Mouse (Mus musculus) erythroblast, embryonic 14.5 days (primary cell): ENCODE data around the gene Fyb. TPM values are rescaled to one million over a fixed set of nuclear protein-coding genes. Genes with fewer than 3 reads are reported as not detected.

Source experiments
- H3K27me3 ChIP-seq: 2 replicates; pipeline ENCODE4 v1.6.1; 2012; ENCODE audit warnings: inconsistent platforms; ENCODE audit not compliant: control insufficient read depth
- H3K36me3 ChIP-seq: 2 replicates; pipeline ENCODE4 v1.6.1; 2012; ENCODE audit warnings: mild to moderate bottlenecking, inconsistent platforms; ENCODE audit not compliant: control insufficient read depth
- H3K4me1 ChIP-seq: 2 replicates; pipeline ENCODE4 v1.6.1; 2012; ENCODE audit warnings: inconsistent platforms; ENCODE audit not compliant: control insufficient read depth
- H3K4me3 ChIP-seq: replicated peaks from 2 replicates; pipeline ENCODE3; 2012; ENCODE audit warnings: moderate library complexity, mild to moderate bottlenecking, inconsistent platforms
- H3K9me3 ChIP-seq: 2 replicates; pipeline ENCODE4 v1.6.1; 2012; ENCODE audit warnings: low read length, inconsistent platforms, mixed read lengths; ENCODE audit not compliant: control insufficient read depth
- GATA1 ChIP-seq: IDR thresholded peaks from 2 replicates; pipeline ENCODE4 v1.6.1; 2012; ENCODE audit warnings: low read length, inconsistent platforms, mixed read lengths
- TAL1 ChIP-seq: IDR thresholded peaks from 3 replicates; pipeline ENCODE4 v1.6.1; 2012; ENCODE audit warnings: low read length, inconsistent platforms, mixed read lengths
- polyA plus RNA-seq: library from polyadenylated mRNA; stranded (reverse); fragments of >175 nt; gene quantifications from 2 replicates; pipeline ENCODE4 v1.2.3, GENCODE M21; 2012

The Fyb gene
- polyA plus RNA-seq, 1 experiment = 39.5 TPM

GRCm38 (mm10) chr15:6658081-6658480 lies 135.4 kb downstream of the Fyb start:
- no peaks in the 10 kb centered on the region for H3K36me3 ChIP-seq
- no peaks in the 10 kb centered on the region for H3K9me3 ChIP-seq
- no peak overlapping the region for H3K4me3 ChIP-seq

GRCm38 (mm10) chr15:6661951-6662350 lies 139.3 kb downstream of the Fyb start:
- no peaks in the 10 kb centered on the region for H3K27me3 ChIP-seq
- TF ChIP-seq GATA1 = no peak
- TF ChIP-seq TAL1 = no peak
- H3K36me3 ChIP-seq = no peaks in the 10 kb centered on the region

More at GRCm38 (mm10) chr15:6658081-6658480, 135.4 kb downstream of the Fyb start:
- Histone ChIP-seq H3K27me3 (no peaks in the 10 kb centered on the region), H3K4me1 (peaks cover 54% of the 10 kb centered on the region)
- TF ChIP-seq TAL1 (no peak; the same call in 2 of the 3 replicates), GATA1 (no peak)

GRCm38 (mm10) chr15:6663991-6664390 lies 141.3 kb downstream of the Fyb start:
- TF ChIP-seq TAL1 (no peak), GATA1 (no peak)
- no peaks in the 10 kb centered on the region for H3K27me3 ChIP-seq
- H3K4me3 ChIP-seq = no peak overlapping the region
- no peaks in the 10 kb centered on the region for H3K9me3 ChIP-seq
- peaks cover 24% of the 10 kb centered on the region for H3K4me1 ChIP-seq
- H3K36me3 ChIP-seq = no peaks in the 10 kb centered on the region

More at GRCm38 (mm10) chr15:6661951-6662350, 139.3 kb downstream of the Fyb start:
- no peak overlapping the region for H3K4me3 ChIP-seq
- no peaks in the 10 kb centered on the region for H3K9me3 ChIP-seq
- peaks cover 37% of the 10 kb centered on the region for H3K4me1 ChIP-seq

GRCm38 (mm10) chr15:6666072-6666471 lies 143.4 kb downstream of the Fyb start:
- H3K4me1 ChIP-seq = peaks cover 21% of the 10 kb centered on the region
- no peak for TF ChIP-seq TAL1
- no peak for TF ChIP-seq GATA1
- no peak overlapping the region for H3K4me3 ChIP-seq
- no peaks in the 10 kb centered on the region for H3K9me3 ChIP-seq
- no peaks in the 10 kb centered on the region for H3K36me3 ChIP-seq
- no peaks in the 10 kb centered on the region for H3K27me3 ChIP-seq

DNA sequence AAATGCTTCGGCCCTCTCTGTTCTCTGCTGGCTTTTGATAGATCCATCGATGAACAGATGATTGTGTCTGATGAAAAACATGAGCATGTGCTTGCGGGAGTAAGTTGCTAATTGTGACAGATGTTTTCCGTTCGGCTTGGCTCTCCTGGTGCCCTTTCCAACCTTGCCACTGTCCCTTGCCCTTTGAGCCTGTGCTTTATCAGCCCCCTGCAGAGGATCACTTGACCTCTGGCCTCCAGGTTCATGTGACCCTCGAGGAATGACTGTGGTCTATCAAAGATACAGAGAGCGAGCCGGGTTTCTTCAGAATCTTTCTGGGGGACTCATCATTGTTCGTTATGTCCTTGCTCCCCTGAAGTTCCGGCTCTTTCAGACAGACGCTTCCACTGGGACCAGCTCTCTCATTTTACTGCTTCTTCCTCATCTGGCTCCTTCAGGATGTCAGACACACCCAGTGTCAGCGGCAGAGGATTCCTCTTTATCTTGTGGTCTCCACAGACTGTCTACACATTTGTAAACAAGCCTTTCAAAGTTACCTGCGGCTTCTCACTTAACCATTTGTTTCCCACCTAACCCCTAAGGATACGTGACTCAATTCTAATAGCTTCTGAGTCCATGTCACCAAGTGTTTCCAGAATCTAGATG lies 146.3 kb downstream of the Fyb start:
- TF ChIP-seq TAL1 (no peak), GATA1 (no peak)
- H3K4me3 ChIP-seq = no peak overlapping the region

GRCm38 (mm10) chr15:6678479-6678878 lies 155.8 kb downstream of the Fyb start:
- Histone ChIP-seq H3K4me1 (no peaks in the 10 kb centered on the region), H3K36me3 (no peaks in the 10 kb centered on the region), H3K9me3 (no peaks in the 10 kb centered on the region), H3K27me3 (no peaks in the 10 kb centered on the region), H3K4me3 (no peak overlapping the region)
- no peak for TF ChIP-seq TAL1
- no peak for TF ChIP-seq GATA1

More for the DNA sequence above, 146.3 kb downstream of the Fyb start:
- Histone ChIP-seq H3K9me3 (no peaks in the 10 kb centered on the region), H3K27me3 (no peaks in the 10 kb centered on the region), H3K36me3 (no peaks in the 10 kb centered on the region), H3K4me1 (peaks cover 17% of the 10 kb centered on the region)

DNA sequence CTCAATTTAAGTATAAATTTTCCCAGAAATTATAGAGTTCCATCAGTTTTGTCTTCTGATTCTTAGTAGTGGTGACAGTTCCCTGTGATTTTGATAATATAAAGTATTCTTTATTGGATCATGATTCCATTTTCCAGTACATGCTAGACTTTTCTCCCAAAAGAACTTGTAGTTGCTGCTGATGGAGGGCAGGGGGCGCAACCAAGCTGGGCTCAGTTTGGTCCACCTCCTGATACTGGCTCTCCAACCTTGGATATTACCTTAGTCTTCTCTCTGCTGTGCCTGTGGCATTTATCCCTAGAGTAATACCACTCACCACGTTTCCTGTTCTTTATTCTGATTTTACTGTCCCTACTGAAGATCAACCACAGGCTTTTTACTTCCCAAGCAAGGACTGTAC lies 179.5 kb downstream of the Fyb start:
- Histone ChIP-seq H3K4me1 (peaks cover 25% of the 10 kb centered on the region), H3K36me3 (no peaks in the 10 kb centered on the region), H3K27me3 (no peaks in the 10 kb centered on the region), H3K4me3 (no peak overlapping the region), H3K9me3 (peaks cover 2% of the 10 kb centered on the region; the same call in 1 of the 2 replicates)
- TF ChIP-seq TAL1 (no peak), GATA1 (no peak)

- Histone ChIP-seq H3K4me3 (peak overlapping the region; percentile 56), H3K9me3 (peaks cover 2% of the 10 kb centered on the region; the same call in 1 of the 2 replicates), H3K4me1 (peaks cover 41% of the 10 kb centered on the region), H3K27me3 (no peaks in the 10 kb centered on the region), H3K36me3 (no peaks in the 10 kb centered on the region)
- TF ChIP-seq TAL1 (no peak), GATA1 (0 out of 2 replicates have a peak, but pooled peaks have one; percentile 24)
Observed at GRCm38 (mm10) chr15:6705351-6705901, 182.8 kb downstream of the Fyb start.

DNA sequence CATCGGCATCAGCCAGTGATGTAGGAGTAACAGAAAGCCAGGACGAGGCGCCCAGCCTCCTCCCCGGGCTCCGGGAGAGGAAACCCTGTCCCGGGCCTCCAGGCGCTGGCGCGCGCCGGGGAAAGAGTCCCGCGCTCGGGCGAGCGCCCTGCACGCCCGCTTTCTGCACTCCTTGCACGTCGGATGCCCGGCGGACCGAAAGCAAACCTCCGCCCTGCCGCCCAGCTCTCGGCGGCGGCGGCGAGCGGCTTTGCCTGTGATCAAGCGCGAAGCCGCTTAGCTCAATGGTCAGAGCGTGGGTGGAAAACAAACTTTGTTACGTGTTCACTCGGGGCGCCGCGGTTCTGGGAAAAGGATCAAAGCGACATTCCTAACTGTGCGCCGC lies 184.9 kb downstream of the Fyb start:
- TF ChIP-seq TAL1 (no peak), GATA1 (no peak)
- H3K4me3 ChIP-seq = peak overlapping the region; percentile 97
- H3K36me3 ChIP-seq = peaks cover 4% of the 10 kb centered on the region
- H3K4me1 ChIP-seq = peaks cover 60% of the 10 kb centered on the region
- no peaks in the 10 kb centered on the region for H3K9me3 ChIP-seq
- H3K27me3 ChIP-seq = no peaks in the 10 kb centered on the region
